Mouse (Mus musculus): ENCODE measurements at regions not wholly inside any gene's neighbourhood (a gene's known extent, or its start where the extent isn't known, plus 50 kb on each side); places are given as distances from the start of the nearest gene placed in this dataset.

GRCm38 (mm10) chr1:73591342-73592099, 532.7 kb downstream of the Tns1 start:
- TF ChIP-seq GATA1 (IDR thresholded peaks at IDR 0.05; ENCODE audit: borderline replicate concordance, low read length) (no peak), GATA2 (IDR thresholded peaks at IDR 0.05; ENCODE audit: borderline replicate concordance, low read depth, low read length) (no peak), CTCF (IDR thresholded peaks at IDR 0.05; ENCODE audit: low read depth, low read length) (no peak), TAL1 (conservative IDR thresholded peaks at IDR 0.05; ENCODE audit: low read depth, low read length) (no peak), POLR2AphosphoS5 (IDR thresholded peaks at IDR 0.05; ENCODE audit: insufficient replicate concordance, low read depth, low read length) (no peak)
- DNase-seq (ENCODE audit: low spot score) (no peak), ATAC-seq (ENCODE audit: extremely low read depth, insufficient number of reproducible peaks, low FRiP score, poor library complexity, severe bottlenecking) (no peak)
- Histone ChIP-seq H3K4me1 (ENCODE audit: insufficient read depth, low read depth, low read length) (no peaks in the 10 kb centered on the region), H3K9me3 (replicated peaks) (no peaks in the 10 kb centered on the region), H3K4me3 (ENCODE audit: low read depth, low read length) (no peak overlapping the region), H3K27me3 (ENCODE audit: insufficient read depth, low read length) (no peaks in the 10 kb centered on the region), H3K36me3 (replicated peaks) (no peaks in the 10 kb centered on the region)

- Histone ChIP-seq H3K27me3 (ENCODE audit: insufficient read depth, low read length) (no peaks in the 10 kb centered on the region; the same call in 1 of the 2 replicates), H3K9me3 (replicated peaks) (no peaks in the 10 kb centered on the region), H3K4me1 (ENCODE audit: insufficient read depth, low read depth, low read length) (no peaks in the 10 kb centered on the region), H3K4me3 (ENCODE audit: low read depth, low read length) (no peak overlapping the region), H3K36me3 (replicated peaks) (no peaks in the 10 kb centered on the region)
- ATAC-seq (ENCODE audit: extremely low read depth, insufficient number of reproducible peaks, low FRiP score, poor library complexity, severe bottlenecking) (no peak), DNase-seq (ENCODE audit: low spot score) (no peak)
- TF ChIP-seq GATA1 (IDR thresholded peaks at IDR 0.05; ENCODE audit: borderline replicate concordance, low read length) (no peak), CTCF (IDR thresholded peaks at IDR 0.05; ENCODE audit: low read depth, low read length) (no peak), GATA2 (IDR thresholded peaks at IDR 0.05; ENCODE audit: borderline replicate concordance, low read depth, low read length) (no peak), TAL1 (conservative IDR thresholded peaks at IDR 0.05; ENCODE audit: low read depth, low read length) (no peak), POLR2AphosphoS5 (IDR thresholded peaks at IDR 0.05; ENCODE audit: insufficient replicate concordance, low read depth, low read length) (no peak)
Measured at GRCm38 (mm10) chr1:73579680-73580079, 544.6 kb downstream of the Tns1 start.

- no peak for DNase-seq (ENCODE audit: low spot score)
- H3K36me3 ChIP-seq (replicated peaks): no peaks in the 10 kb centered on the region
- no peaks in the 10 kb centered on the region; the same call in 1 of the 2 replicates for H3K27me3 ChIP-seq (ENCODE audit: insufficient read depth, low read length)
- TF ChIP-seq POLR2AphosphoS5 (IDR thresholded peaks at IDR 0.05; ENCODE audit: insufficient replicate concordance, low read depth, low read length) (no peak), CTCF (IDR thresholded peaks at IDR 0.05; ENCODE audit: low read depth, low read length) (no peak), GATA1 (IDR thresholded peaks at IDR 0.05; ENCODE audit: borderline replicate concordance, low read length) (no peak), GATA2 (IDR thresholded peaks at IDR 0.05; ENCODE audit: borderline replicate concordance, low read depth, low read length) (no peak), TAL1 (conservative IDR thresholded peaks at IDR 0.05; ENCODE audit: low read depth, low read length) (no peak)
- no peaks in the 10 kb centered on the region for H3K9me3 ChIP-seq (replicated peaks)
- no peaks in the 10 kb centered on the region for H3K4me1 ChIP-seq (ENCODE audit: insufficient read depth, low read depth, low read length)
- ATAC-seq (ENCODE audit: extremely low read depth, insufficient number of reproducible peaks, low FRiP score, poor library complexity, severe bottlenecking): no peak
- no peak overlapping the region for H3K4me3 ChIP-seq (ENCODE audit: low read depth, low read length)
Measured at GRCm38 (mm10) chr1:73577019-73577418, 547.2 kb downstream of the Tns1 start.

GRCm38 (mm10) chr1:73575694-73576093, 548.6 kb downstream of the Tns1 start:
- no peaks in the 10 kb centered on the region for H3K36me3 ChIP-seq (replicated peaks)
- TF ChIP-seq POLR2AphosphoS5 (IDR thresholded peaks at IDR 0.05; ENCODE audit: insufficient replicate concordance, low read depth, low read length): no peak
- DNase-seq (ENCODE audit: low spot score) (no peak), ATAC-seq (ENCODE audit: extremely low read depth, insufficient number of reproducible peaks, low FRiP score, poor library complexity, severe bottlenecking) (no peak)
- no peaks in the 10 kb centered on the region for H3K4me1 ChIP-seq (ENCODE audit: insufficient read depth, low read depth, low read length)
- no peaks in the 10 kb centered on the region for H3K9me3 ChIP-seq (replicated peaks)
- no peak overlapping the region for H3K4me3 ChIP-seq (ENCODE audit: low read depth, low read length)
- H3K27me3 ChIP-seq (ENCODE audit: insufficient read depth, low read length): no peaks in the 10 kb centered on the region; the same call in 1 of the 2 replicates

GRCm38 (mm10) chr1:73570944-73571343, 553.3 kb downstream of the Tns1 start:
- H3K4me3 ChIP-seq (ENCODE audit: low read depth, low read length): no peak overlapping the region
- DNase-seq (ENCODE audit: low spot score): no peak
- TF ChIP-seq POLR2AphosphoS5 (IDR thresholded peaks at IDR 0.05; ENCODE audit: insufficient replicate concordance, low read depth, low read length) (no peak), GATA2 (IDR thresholded peaks at IDR 0.05; ENCODE audit: borderline replicate concordance, low read depth, low read length) (no peak), GATA1 (IDR thresholded peaks at IDR 0.05; ENCODE audit: borderline replicate concordance, low read length) (no peak), TAL1 (conservative IDR thresholded peaks at IDR 0.05; ENCODE audit: low read depth, low read length) (no peak), CTCF (IDR thresholded peaks at IDR 0.05; ENCODE audit: low read depth, low read length) (no peak)
- H3K27me3 ChIP-seq (ENCODE audit: insufficient read depth, low read length): no peaks in the 10 kb centered on the region
- H3K36me3 ChIP-seq (replicated peaks): no peaks in the 10 kb centered on the region
- H3K4me1 ChIP-seq (ENCODE audit: insufficient read depth, low read depth, low read length): no peaks in the 10 kb centered on the region
- no peak for ATAC-seq (ENCODE audit: extremely low read depth, insufficient number of reproducible peaks, low FRiP score, poor library complexity, severe bottlenecking)
- H3K9me3 ChIP-seq (replicated peaks): no peaks in the 10 kb centered on the region

DNA sequence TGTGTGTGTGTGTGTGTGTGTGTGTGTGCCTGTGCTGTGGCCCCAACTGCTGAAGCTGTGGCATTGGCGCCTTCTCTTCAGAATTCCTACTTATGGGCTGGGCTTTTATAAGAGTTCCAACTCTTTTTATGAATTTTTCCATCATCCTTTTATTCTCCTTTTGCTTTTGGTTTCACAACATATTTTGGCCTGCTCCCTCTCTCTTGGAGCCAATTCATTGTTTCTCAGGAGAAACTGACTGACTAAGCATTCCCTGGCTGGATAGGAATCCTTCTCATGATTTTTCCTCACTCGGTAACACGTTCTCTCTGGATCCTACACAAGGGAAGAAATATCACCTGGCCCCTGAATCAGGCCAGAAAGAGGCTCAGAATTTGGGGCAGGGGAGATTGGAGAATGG, 551.1 kb upstream of the Tnp1 start:
- Histone ChIP-seq H3K4me3 (ENCODE audit: low read depth, low read length) (no peak overlapping the region), H3K27me3 (ENCODE audit: insufficient read depth, low read length) (no peaks in the 10 kb centered on the region), H3K36me3 (replicated peaks) (no peaks in the 10 kb centered on the region), H3K9me3 (replicated peaks) (no peaks in the 10 kb centered on the region), H3K4me1 (ENCODE audit: insufficient read depth, low read depth, low read length) (no peaks in the 10 kb centered on the region)
- TF ChIP-seq POLR2AphosphoS5 (IDR thresholded peaks at IDR 0.05; ENCODE audit: insufficient replicate concordance, low read depth, low read length): no peak
- TF ChIP-seq TAL1 (conservative IDR thresholded peaks at IDR 0.05; ENCODE audit: low read depth, low read length): no peak
- no peak for TF ChIP-seq GATA2 (IDR thresholded peaks at IDR 0.05; ENCODE audit: borderline replicate concordance, low read depth, low read length)
- no peak for TF ChIP-seq GATA1 (IDR thresholded peaks at IDR 0.05; ENCODE audit: borderline replicate concordance, low read length)
- TF ChIP-seq CTCF (IDR thresholded peaks at IDR 0.05; ENCODE audit: low read depth, low read length): no peak
- DNase-seq (ENCODE audit: low spot score) (no peak), ATAC-seq (ENCODE audit: extremely low read depth, insufficient number of reproducible peaks, low FRiP score, poor library complexity, severe bottlenecking) (no peak)
